Mouse (Mus musculus) lung, adult 2 months (tissue): ENCODE data around the gene Zc3h12c.

ENCODE experiments used
- CTCF ChIP-seq: fragments of 200-500 bp; IDR thresholded peaks from 2 replicates; pipeline ENCODE4 v1.5.1; 2011; ENCODE audit warnings: mild to moderate bottlenecking, low read length, control low read depth; ENCODE audit not compliant: insufficient read depth
- POLR2A ChIP-seq: fragments of 200-500 bp; IDR thresholded peaks from 2 replicates; pipeline ENCODE4 v1.6.1; 2011; ENCODE audit warnings: low read depth, mild to moderate bottlenecking, control low read depth, low read length, borderline replicate concordance; ENCODE audit errors: extremely low read depth

- TF ChIP-seq CTCF (no peak), POLR2A (no peak)
These were observed 46.9 kb upstream of the Zc3h12c start for GRCm38 (mm10) chr9:52215291-52215690.
